Mouse (Mus musculus) layer of hippocampus, postnatal 36 days (tissue): ENCODE data around the gene Gars. TPM values are rescaled to one million over a fixed set of nuclear protein-coding genes. Genes with fewer than 3 reads are reported as not detected.

Source experiments
- DNase-seq, 2 experiments: peaks; one replicate each; pipeline ENCODE4 v3.0.0; 2022
- total RNA-seq, 2 experiments: library from RNA; stranded (reverse); gene quantifications; 2 replicates each; pipeline ENCODE4 v1.2.3; 2021

Gene Gars
- total RNA-seq, 2 experiments from 2014 or later = 131 to 134 TPM

DNA sequence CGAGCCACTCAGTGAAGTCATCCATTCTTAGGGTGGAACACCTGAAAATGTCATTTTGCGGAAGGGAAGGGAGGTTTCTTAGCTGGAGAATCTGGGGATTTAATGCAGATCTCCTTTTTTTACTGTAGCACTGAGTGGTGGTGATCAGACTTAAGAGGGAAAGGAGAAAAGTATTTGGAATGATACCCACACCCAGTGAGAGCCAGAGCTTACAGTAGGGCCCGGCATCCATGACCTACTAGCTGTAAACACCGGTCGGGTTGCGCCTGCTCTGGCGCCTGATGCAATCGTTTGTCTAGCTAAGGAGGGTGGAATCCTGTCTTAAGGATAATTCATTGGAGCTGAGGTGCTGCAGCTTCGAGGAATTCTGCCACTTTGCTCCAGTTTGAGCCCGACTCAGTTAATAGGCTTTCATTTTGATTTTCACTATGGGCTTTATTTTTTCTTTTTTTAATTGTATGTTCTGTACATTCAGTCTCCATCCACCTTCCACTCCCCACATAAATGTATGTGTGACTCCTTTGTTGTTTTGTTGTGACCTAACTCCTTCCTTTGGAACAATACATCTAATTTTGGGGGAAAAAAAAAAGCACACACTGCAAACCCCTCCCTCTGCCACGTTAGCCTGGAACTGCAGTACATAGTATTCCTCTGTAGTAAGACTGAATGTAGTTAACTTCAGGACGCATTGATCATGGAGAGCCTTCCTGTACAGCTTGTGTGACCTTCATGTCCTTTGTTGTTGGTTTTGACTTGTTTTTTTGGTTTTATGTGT, 1.1 kb downstream of the Gars start:
- no peak for DNase-seq

DNA sequence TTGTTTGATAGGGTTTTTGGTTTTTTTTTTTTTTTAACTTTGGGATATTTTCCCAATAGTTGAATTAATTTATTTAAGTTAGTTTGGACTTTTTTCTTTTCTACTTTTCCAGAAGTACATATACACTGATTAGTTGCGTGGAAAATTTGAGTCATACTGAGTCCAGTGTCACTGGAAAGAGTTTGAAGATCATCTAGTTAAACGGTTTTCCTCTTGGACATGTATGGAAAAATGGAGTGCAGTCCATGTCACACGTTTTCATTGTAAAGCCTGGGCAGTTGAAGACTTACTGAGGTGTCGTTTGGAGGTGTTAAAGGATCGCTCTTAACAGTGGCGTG, 1.6 kb downstream of the Gars start:
- DNase-seq = no peak

DNA sequence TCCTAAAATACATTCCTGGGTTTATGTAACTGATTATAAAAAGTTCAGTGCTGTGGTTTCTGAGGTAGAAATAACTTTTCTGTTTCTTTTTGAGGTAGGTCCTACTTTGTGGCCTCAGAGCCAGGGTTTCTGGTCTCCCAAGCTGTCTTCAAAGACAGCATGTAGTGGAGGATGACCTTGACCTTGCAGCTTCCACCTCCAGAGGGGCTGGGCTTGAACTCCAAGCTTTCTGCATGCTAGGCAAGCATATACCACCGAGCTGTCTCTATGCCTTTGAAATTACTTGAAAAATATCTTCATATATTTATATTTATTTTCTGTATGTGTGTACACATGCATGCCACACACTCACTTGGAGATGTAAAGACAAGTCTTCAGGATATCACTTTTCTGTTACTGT, 2.2 kb downstream of the Gars start:
- no peak for DNase-seq

DNA sequence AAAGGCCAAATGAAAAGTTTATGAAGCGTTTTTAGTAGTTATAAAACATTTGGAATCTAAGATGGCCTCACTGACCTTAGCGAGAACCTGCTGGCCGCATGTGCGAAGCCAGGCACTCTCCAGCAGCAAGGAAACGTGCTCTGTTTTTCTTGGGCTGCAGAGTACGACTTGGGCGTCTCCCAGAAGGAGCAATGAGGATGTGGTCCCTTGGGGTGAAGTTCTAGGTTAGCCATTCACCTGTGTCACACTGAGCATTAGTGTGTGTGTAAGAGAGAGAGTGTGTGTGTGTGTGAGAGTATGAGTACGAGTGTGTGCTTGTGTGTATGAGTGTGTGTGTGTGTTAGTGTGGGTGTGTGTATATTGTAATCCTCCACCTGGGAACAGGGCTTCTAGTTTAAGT, 5.4 kb downstream of the Gars start:
- no peak for DNase-seq

DNA sequence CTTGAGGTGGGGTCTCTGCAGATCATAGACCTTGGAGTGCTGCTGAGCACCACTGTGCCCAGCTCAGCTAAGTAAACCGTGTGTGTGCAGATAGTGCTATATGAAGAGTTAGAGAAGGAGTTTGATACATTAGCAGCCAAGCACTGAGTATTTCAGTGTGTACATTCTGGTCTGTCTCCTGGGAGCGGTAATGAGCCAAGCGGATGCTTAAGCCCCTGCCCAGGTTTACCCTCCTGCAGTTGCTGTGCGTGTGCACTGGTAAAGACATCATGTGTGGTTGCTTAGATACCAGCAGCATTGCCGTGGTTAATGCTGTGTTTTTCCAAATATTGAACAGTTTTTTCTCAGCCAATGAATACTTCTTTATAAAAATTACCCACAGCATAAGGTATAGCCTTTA, 6.7 kb downstream of the Gars start:
- no peak for DNase-seq

DNA sequence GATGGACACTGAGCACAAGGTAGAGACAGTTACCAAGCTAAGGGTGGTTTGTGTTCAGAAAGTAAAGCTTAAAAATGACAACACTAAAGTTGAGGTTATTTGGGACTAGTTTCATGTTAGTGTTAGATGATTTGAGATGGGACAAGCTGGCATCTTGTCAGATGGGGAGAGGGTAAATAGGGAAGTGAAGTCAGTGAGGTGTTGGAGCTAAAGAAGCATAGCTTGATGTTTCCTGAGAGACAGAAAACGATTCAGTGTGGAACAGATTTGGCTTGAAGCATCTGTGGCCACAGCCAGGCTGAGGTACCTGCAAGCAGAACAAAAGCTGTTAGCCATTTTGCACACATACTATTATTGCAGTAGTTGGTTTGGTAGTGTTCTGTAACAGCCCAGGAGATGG, 7.5 kb downstream of the Gars start:
- DNase-seq = no peak

DNA sequence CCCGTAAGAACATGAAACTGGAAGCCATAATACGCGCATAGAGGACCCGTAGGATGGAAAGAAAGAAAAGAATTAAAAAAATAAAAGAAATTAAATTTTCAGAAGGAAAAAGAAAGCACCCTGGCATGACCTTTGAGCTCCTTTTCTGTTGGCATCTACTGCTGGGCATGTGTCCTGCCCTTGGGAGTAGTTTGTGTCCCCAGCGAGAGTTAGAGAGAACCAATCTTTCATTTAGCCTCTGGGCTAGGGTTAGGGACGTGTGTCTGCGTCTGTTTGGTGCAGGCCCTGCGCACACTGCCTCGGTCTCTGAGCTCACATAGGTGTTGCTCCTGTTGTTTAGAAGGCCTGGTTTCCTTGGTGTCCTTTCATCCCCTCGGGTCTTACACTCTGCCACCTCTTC, 11.4 kb downstream of the Gars start:
- DNase-seq = no peak

DNA sequence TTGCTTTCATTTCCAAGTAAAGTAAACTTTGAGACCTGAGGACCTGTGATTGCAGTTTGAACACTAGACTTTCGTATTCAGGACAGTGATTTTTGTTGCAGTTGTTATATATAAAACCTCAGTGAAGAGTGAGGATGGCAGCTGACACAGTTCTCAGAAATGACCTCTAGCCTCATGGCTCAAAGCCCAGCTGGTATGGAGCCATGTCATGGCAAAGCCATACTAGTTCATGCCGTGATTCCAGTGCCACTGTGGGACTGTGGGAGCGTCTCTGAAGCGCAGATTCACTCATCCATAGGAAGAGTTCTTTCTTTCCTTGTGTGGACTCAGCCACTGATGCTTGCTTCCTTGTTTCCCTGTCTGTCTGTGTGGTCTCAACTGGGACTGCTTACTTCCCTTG, 16.7 kb downstream of the Gars start:
- DNase-seq = no peak

DNA sequence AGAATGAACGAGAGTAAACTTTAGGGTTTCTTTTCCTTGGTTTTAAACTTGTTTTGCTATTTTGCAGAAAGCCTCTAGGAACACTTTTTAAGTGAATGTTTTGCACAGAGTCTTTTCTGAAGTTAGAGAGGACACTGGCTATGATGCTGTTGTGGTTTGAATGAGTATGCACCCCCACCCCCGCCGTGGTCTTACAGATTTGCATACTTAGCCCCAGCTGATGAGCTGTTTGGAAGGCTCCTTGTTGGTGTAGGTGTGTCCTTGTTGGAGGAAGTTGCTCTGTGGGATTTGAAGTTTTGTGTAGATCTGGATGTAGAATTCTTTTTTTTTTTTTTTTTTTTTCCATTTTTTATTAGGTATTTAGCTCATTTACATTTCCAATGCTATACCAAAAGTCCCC, 19.6 kb downstream of the Gars start:
- no peak for DNase-seq

DNA sequence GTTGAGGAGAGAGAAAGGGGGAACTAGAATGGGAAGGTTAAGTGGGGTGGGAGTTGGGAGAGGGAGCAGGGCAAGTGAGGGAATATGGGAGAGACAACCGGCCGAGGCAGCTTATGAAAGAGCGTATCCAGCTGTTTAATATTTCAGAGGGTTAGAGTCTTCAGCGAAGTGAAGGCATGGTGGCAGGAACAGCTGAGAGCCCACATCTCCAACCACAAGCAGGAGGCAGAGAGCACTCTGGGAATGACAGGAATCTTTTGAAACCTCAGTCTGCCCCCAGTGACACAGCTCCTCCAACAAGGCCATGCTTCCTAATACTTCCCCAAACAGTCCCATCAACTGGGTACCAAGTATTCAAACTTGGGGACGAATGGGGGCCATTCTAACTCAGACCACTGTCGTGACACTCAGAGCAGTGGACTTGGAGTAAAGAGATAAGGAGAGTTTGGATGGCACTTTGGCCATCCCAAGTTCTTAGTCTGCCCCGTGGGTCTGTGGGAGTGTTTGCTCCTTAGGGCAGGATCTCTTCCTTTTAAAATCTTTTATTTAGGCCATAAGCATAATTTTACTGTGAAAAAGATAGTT, 22.5 kb downstream of the Gars start:
- DNase-seq = no peak

DNA sequence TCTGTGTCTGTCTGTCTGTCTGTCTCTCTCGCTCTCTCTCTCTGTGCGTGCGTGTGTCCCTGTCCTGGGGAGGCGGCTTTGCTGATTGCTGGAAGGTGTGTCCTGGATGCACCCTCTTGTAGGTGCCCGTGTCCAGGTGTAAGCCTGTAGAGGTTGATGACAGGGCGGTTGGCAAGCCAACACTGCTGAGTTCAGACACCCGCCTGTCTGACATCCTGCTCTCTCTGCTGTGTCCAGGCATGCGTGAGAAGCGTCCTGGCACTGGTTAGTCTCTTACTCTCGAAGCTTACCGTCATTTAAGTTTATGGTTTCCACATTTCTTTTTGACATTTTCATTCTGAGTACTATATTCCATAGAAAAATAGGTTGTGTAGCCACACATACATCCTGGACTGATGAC, 23.5 kb downstream of the Gars start:
- no peak for DNase-seq

DNA sequence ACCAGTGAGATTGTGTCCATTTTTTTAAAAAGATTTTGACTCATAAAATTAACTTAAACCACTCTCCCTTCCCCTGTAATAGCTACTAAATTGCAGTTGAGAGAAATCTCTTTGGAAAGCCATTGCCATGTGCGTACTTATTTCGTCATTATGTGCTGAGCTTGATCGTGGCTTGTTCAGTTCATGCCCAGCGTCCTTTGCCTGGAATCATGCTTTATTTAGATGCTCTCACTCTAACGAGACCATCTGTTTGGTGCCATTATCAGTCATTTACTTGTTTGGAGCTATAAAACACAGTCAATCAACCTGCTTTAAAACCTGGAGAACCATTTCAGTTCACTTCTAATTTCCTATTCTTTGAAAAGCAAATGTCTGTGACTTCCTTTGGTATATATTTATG, 24.4 kb downstream of the Gars start:
- DNase-seq = no peak

DNA sequence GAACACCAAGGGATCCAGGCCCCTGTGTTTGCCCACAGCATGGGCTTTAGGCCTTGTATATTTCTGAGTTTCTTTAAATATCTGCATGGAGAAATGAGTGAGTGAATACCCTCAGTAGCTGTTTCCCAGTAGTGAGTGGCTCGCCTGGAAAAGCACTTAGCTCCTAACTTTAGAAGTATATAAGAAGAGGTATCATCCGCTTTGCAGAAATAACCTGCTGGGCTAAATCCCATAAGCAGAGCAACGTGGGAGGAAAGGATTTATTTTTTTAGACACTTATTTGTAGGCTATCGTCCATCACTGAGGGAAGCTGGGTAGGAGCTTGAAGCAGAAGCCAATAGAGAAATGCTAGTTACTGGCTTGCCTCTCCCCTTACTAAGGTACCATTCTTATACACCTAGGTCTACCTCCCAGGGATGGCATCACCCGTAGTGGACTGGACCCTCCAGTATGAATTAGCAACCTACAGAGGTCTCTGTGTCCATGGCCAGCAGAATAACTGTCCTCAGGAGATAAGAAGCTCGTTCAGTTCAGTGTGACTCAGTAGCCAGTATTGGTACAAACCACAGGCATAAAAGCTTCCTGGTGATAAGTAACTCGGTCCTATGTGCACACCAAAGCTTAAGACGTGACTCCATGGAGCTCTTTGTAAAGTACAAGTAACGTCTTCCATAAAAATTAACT, 26.1 kb downstream of the Gars start:
- DNase-seq = no peak

DNA sequence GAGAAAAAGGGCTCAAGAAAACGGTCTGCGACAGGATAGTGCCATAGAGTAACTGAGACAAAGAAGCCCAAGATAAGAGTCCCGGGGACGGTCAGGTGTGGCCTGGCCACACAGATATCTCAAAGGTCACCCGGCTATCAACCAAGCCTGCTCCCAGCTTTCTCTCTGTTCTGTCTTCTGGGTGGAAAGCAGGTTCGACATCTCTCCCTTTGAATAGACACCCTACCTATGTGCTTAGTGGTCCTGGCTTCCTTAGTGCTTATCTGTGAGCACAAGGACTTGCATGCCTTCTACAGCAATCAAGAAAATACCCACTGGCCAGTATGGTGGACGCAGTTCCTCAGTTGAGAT, 26.6 kb downstream of the Gars start:
- no peak for DNase-seq

DNA sequence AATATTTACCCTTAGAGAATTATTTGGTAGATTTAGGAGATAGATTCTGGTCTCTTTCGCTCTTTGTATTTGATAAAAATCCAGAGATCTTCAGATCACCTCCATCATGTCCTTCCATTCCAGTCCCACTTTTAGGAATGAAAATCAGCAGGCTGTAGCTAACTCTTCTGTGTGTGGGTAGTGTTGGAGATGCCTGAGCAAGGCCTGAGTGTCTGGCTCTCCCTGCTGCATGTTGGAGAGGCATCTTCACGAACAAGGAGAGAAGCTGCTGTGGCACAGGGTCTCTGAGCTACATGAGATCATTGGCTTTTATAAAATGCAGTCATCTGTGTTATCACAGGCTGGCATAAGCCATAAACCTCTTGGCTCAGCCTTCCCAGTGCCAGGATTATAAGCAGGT, 28.1 kb downstream of the Gars start:
- no peak for DNase-seq

DNA sequence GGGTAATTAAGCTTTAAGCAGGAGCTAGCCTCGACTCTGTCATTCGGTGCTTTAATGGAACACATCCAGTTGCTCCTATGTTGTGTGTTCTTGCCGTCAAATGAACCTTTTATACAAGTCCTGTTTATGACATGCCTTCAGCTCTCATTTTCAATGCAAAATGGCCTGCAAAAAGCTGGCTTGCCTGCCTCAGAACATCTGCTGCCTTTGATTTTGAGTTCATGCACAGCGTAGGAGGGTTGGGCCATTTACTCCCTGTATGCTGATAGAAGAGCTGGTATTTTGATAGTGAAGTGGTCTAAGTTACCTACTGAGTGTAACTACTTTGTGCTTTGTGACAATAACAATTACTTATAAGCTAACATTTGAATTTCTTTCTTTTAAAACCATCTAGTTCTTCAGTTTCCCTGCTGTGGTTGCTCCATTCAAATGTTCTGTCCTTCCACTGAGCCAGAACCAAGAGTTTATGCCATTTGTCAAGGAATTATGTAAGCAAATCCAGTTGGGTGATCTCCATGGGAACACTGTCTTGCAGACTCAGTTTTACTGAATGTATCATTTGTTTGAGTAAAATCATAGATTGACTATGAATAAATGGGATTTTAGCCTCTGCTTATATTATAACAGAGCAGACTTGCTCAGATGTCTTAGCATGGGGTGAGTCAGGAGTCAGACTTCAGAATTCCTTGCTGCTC, 38.9 kb downstream of the Gars start:
- no peak for DNase-seq

DNA sequence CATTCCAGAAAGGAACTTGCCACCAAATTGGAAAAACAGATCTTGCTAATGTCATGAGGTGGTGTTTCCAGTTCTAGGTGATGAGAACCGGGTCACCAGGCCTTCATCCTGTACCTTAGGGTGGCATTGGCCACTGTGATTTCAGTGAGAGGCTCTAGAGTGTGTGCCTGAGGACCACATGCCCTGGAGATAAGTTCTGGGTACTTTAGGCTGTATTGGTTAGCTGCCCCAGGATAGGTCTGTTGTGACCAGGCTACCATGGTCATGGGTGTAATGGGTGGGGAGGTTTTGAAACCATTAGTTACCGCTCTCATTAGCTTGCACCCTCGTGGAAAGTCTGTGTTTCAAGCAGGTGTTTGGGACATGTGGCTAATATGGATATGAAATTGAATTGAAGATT, 43.6 kb downstream of the Gars start:
- DNase-seq = no peak

DNA sequence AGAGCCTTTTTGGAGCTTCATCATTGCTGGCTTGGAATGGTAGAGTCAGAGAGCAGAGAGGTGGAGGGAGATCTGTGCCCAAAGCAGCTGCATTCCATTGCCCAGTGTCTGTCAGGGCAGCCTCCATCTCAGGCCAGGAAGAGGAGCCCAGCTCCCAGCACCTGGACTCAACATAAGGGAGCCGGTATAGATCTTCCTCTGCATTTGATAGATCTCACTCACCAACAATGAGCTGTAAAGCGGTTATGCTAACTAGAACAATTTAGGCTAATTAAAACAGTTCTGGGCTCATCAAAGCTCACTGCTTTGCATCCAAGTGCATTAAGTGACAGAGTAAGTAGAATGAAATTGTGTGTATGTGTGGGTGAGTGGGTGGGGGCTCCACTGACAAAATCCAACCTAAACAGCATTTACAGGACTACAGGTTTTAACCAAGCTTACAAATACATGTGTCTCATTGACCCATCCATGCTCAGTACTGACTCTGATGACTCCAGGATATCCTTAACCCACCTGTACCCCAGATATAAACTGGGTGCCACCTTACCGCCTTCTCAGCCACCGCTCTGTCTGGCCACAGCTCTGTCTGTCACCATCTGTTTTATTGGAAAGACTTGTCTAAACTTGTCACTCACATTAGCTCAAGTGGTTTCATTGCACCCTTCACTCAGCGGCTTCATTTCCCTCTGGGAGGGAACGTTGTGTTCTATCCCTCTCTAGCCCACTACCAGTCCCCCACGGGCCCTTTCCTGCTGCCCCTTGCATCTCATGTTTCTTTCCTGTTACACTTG, 44.6 kb downstream of the Gars start:
- DNase-seq = no peak

DNA sequence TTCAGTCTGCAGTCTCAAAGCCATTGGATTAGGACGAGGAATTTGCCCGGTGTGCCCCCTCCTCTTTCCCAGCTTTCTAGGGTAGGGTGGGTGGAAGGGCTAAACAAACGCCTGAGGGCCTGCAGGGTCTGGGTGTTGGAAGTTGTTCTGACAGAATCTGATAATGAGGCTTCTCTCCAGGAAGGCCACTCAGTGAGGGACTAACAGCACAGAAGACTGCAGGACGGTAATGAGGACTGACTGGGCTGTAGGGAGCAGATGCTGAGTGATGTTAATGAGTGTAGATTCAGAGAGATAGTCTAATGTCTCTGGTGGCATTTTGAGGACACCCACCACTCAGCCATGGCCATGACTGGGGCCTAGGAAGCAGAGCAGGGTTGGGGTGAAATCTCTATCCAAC, 49.5 kb downstream of the Gars start:
- no peak for DNase-seq

DNA sequence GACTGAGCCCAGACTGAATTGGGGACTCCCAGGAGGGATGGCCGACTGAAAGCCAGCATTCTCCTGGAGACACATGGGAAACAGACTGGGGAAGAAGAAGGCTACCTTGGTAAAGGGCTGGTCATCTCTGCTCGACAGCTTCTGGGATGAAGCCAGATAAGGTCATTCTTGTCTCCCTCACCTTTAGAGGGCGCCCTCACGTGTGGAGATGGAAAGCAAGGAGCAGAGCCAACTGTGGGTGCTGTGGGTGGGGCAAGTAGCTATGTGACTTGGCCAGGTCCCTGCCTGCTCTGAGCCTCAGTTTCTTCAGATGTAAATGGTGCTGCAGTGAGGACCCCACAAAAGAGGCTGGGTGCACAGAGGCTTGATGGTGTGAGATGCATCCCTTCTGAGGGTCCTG, 52.8 kb downstream of the Gars start:
- no peak for DNase-seq

DNA sequence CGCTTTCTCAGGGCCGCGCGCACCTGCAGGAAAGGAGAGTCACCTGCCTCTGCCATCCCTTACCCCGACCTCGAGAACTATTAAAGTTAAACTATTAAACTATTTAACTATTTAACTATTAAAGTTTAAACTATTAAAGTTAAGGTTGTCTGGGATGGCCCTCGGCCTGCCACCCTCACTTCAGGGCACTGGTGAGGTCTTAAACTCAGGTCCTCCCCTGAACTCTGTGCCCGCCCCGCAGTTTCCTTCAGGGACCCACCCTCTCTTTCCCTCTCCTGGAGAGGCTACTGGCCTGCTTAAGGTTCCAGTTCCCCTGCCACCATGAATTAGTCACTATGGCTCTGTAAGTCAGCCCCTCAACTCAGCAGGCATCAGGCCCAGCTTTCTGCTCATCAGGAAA, 53.6 kb downstream of the Gars start:
- DNase-seq = no peak

DNA sequence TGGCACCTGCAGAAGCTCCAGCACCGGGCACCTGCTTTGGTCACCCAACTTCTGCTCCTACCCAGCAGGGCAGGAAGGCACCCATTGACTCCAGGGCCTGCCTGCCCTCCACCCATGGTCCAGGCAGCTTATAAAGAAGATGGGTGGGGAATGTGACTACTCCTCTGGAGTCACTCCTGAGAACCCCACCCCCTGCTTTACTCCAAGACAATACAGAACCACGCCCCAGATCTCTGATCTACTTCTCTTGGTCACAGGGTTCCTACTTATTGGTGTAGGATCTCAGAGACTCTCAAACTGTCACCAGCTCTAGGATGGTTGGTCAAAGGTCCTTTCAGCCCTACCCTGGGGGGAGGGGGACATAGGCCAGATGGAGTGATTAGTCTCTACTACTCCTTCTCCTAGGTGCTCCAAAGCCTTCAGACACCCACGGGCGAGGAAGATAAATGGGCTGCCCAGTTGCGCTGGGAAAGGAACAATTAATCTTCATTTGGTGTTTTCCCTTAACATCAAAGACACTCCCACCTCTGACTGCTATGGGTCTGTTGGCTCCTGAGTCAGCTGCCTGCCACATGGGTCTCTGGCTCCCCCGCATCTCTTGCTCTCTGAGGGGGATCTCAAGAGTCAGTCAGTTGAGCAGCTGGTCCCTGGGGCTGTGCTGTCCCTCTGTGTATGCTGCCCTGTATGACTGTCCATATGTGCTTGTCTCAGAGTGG, 55.8 kb downstream of the Gars start:
- DNase-seq = no peak
